Mouse (Mus musculus) ovary, postnatal 36 days (tissue): ENCODE measurements at regions not wholly inside any gene's neighbourhood (a gene's known extent, or its start where the extent isn't known, plus 50 kb on each side); places are given as distances from the start of the nearest gene placed in this dataset.

Experiments used
- DNase-seq: peaks from one replicate; pipeline ENCODE4 v3.0.0; 2022; ENCODE audit warnings: low spot score, mixed read lengths

- no peak for DNase-seq
Measured at GRCm38 (mm10) chr3:21512081-21512480, 564.4 kb upstream of the Tbl1xr1 start.

GRCm38 (mm10) chr3:21524426-21524937, 552.0 kb upstream of the Tbl1xr1 start:
- no peak for DNase-seq

- DNase-seq, result no peak
Measured at GRCm38 (mm10) chr3:21530862-21531261, 545.6 kb upstream of the Tbl1xr1 start.

GRCm38 (mm10) chr3:21539138-21539537, 537.3 kb upstream of the Tbl1xr1 start:
- no peak for DNase-seq

- no peak for DNase-seq
Measured at GRCm38 (mm10) chr3:21544456-21544855, 532.0 kb upstream of the Tbl1xr1 start.

- DNase-seq, result no peak
Measured at GRCm38 (mm10) chr3:21545156-21545893, 531.1 kb upstream of the Tbl1xr1 start.

GRCm38 (mm10) chr3:21546411-21546810, 530.0 kb upstream of the Tbl1xr1 start:
- no peak for DNase-seq

GRCm38 (mm10) chr3:21549671-21550070, 526.8 kb upstream of the Tbl1xr1 start:
- DNase-seq, result no peak

- no peak for DNase-seq
Measured at GRCm38 (mm10) chr3:21553159-21553758, 523.2 kb upstream of the Tbl1xr1 start.

- no peak for DNase-seq
Measured at GRCm38 (mm10) chr3:21553859-21554258, 522.6 kb upstream of the Tbl1xr1 start.

GRCm38 (mm10) chr3:21557963-21558441, 518.5 kb upstream of the Tbl1xr1 start:
- peak; percentile 30 for DNase-seq

- no peak for DNase-seq
Measured at GRCm38 (mm10) chr3:21562771-21563312, 513.6 kb upstream of the Tbl1xr1 start.

GRCm38 (mm10) chr3:21563454-21563853, 513.0 kb upstream of the Tbl1xr1 start:
- no peak for DNase-seq

GRCm38 (mm10) chr3:21564211-21564781, 512.2 kb upstream of the Tbl1xr1 start:
- DNase-seq, result peak; percentile 45

- DNase-seq, result no peak
Measured at GRCm38 (mm10) chr3:21564847-21565485, 511.5 kb upstream of the Tbl1xr1 start.

GRCm38 (mm10) chr3:21569721-21570120, 506.7 kb upstream of the Tbl1xr1 start:
- DNase-seq, result no peak

GRCm38 (mm10) chr3:21578635-21579034, 497.8 kb upstream of the Tbl1xr1 start:
- no peak for DNase-seq

GRCm38 (mm10) chr3:21582122-21582521, 494.3 kb upstream of the Tbl1xr1 start:
- no peak for DNase-seq

GRCm38 (mm10) chr3:21585767-21586166, 490.7 kb upstream of the Tbl1xr1 start:
- no peak for DNase-seq

GRCm38 (mm10) chr3:21606846-21607245, 469.6 kb upstream of the Tbl1xr1 start:
- no peak for DNase-seq

GRCm38 (mm10) chr3:21610231-21610630, 466.2 kb upstream of the Tbl1xr1 start:
- no peak for DNase-seq

GRCm38 (mm10) chr3:21621745-21622144, 454.7 kb upstream of the Tbl1xr1 start:
- no peak for DNase-seq
